Mouse (Mus musculus) spleen, adult 2 months (tissue): ENCODE data around the gene Tcta. TPM values are rescaled to one million over a fixed set of nuclear protein-coding genes. Genes with fewer than 3 reads are reported as not detected.
A peak's percentile ranks its signal among the peaks of the same experiment; 100 is the strongest.

Experiments used
- DNase-seq, 2 experiments: peaks; one replicate each; pipeline versions ENCODE4 v3.0.0 to v3.0.0-alpha.2; 2012 to 2021; ENCODE audit warnings: low spot score in 2 of 2, low read depth in 1 of 2
- H3K27ac ChIP-seq: fragments of 200-500 bp; 2 replicates; pipeline ENCODE4 v1.5.1; 2012; ENCODE audit warnings: low read length, inconsistent platforms; ENCODE audit not compliant: insufficient read depth
- H3K27me3 ChIP-seq: fragments of 200-500 bp; 2 replicates; pipeline ENCODE4 v1.6.1; 2012; ENCODE audit warnings: mild to moderate bottlenecking, moderate library complexity, low read length, inconsistent platforms; ENCODE audit not compliant: control insufficient read depth, insufficient read depth
- H3K36me3 ChIP-seq: fragments of 200-500 bp; 2 replicates; pipeline ENCODE4 v1.6.1; 2012; ENCODE audit warnings: mild to moderate bottlenecking, low read length, inconsistent platforms; ENCODE audit not compliant: control insufficient read depth, insufficient read depth
- H3K4me1 ChIP-seq: fragments of 200-500 bp; 2 replicates; pipeline ENCODE4 v1.6.1; 2011; ENCODE audit warnings: inconsistent platforms; ENCODE audit not compliant: control insufficient read depth, insufficient read depth, insufficient read length
- H3K4me3 ChIP-seq: fragments of 200-500 bp; 2 replicates; pipeline ENCODE4 v1.5.1; 2011; ENCODE audit warnings: mild to moderate bottlenecking, inconsistent platforms; ENCODE audit not compliant: insufficient read depth, insufficient read length; ENCODE audit errors: extremely low read depth
- CTCF ChIP-seq: fragments of 200-500 bp; IDR thresholded peaks from 2 replicates; pipeline ENCODE4 v1.5.1; 2011; ENCODE audit warnings: mild to moderate bottlenecking, inconsistent platforms; ENCODE audit not compliant: insufficient read depth, insufficient read length, insufficient replicate concordance; ENCODE audit errors: extremely low read depth
- POLR2A ChIP-seq: fragments of 200-500 bp; IDR thresholded peaks from 2 replicates; pipeline ENCODE4 v1.6.1; 2011; ENCODE audit warnings: low read depth, low read length, inconsistent platforms
- WGBS: fragments of 180-500 bp; shearing (Covaris S2); methylation state at CpG from one replicate; pipeline ENCODE4 v1.1.7; 2018; 5-methylcytosine and 5-hydroxymethylcytosine counted together
- polyA plus RNA-seq: library from polyadenylated mRNA; depleted of rRNA; stranded (reverse); fragments of >200 nt; gene quantifications from 2 replicates; pipeline ENCODE4 v1.2.3, GENCODE M21; 2012; rRNA removed

Tcta gene
- polyA plus RNA-seq, 1 experiment, result 17.9 TPM

DNA sequence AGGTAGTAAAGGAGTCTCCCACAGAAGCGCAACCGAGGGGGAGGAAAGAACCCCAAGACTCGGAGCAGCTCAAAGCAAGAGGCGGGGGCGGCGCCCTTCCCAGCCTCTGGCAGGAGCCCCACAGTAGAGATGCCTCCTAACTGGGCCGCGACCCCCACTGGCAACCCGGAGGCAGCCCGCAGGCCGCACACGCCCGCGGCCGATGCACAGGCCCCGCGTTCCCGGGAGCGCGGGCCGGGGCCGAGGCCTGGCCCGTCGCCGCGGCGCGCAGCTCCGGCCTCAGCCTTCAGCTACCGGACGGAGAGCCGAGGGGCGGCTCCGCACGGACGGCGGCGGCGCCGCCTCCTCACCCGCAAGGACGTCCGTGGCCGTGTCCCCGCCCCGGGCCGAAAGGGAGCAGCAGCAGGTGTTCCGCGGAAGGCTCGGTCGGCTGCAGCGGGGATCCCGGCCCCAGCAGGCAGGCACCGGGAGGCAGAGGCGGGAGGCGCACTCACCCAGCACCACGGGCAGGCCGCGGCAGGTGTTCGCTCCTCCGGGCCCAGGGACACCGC is 42.8 kb downstream of the Tcta start:
- Histone ChIP-seq H3K4me3 (peak overlapping the region; percentile 70), H3K36me3 (no peaks in the 10 kb centered on the region), H3K4me1 (peaks cover 7% of the 10 kb centered on the region), H3K27ac (peak overlapping the region; percentile 68), H3K27me3 (no peaks in the 10 kb centered on the region)
- WGBS, result under 1% methylated on average over 54 of the region's 62 CpGs
- peak in 1 of 2 experiments; percentile 64 for DNase-seq
- no peak for TF ChIP-seq POLR2A
- TF ChIP-seq CTCF, result no peak

DNA sequence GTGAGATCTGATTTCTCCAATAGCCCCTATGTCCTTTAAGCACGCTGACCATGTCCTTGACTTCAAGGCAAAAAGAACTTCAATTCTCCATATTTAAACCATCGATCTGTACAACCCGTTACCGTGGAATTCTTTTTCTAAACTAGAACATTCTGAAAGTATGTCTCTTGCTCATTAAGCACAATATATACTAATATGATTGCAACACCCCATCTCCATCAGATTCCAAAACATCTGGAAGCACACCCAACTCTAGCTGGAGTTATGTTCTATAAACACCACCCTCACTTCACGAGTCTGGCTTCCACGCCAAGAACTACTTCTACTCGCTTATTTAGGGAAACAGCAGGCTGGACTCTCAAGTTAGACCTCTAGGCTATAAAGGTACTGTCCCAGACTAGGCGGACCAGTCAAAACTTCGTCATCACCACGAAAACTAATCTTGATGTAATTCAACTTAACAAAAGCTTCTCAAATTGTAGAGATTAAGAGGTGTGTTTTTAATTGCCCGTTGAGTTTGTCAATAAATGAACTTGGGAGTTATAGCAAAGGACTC is 43.4 kb downstream of the Tcta start:
- Histone ChIP-seq H3K27me3 (no peaks in the 10 kb centered on the region), H3K27ac (no peak overlapping the region), H3K4me1 (peaks cover 7% of the 10 kb centered on the region), H3K4me3 (peak overlapping the region; percentile 70), H3K36me3 (no peaks in the 10 kb centered on the region)
- WGBS, result 70% methylated on average over 11 of the region's 11 CpGs
- DNase-seq, result no peak
- TF ChIP-seq POLR2A (no peak), CTCF (no peak)

DNA sequence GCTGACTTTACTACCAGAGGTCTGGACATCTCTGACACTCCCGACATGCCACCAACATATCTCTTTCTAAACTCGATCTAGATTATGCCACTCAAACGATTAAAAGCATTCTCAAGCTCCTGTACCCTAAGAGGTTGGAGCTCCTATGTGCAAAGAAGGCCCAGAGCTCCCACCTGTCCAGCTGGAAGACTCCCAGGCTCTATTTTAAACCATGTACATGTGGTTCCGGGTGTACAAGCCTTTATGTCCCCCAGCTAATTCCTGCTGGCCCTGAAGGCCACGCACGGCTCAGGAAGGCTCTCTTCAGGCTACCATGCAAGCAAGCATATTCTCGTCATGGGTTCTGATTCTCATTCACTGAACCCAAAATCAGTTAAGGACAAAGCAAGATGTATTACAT is 44.1 kb downstream of the Tcta start:
- Histone ChIP-seq H3K4me3 (no peak overlapping the region), H3K27me3 (no peaks in the 10 kb centered on the region), H3K27ac (no peak overlapping the region), H3K36me3 (no peaks in the 10 kb centered on the region), H3K4me1 (peaks cover 7% of the 10 kb centered on the region)
- TF ChIP-seq CTCF (no peak), POLR2A (no peak)
- 87% methylated on average over 7 of the region's 7 CpGs for WGBS
- DNase-seq, result no peak

DNA sequence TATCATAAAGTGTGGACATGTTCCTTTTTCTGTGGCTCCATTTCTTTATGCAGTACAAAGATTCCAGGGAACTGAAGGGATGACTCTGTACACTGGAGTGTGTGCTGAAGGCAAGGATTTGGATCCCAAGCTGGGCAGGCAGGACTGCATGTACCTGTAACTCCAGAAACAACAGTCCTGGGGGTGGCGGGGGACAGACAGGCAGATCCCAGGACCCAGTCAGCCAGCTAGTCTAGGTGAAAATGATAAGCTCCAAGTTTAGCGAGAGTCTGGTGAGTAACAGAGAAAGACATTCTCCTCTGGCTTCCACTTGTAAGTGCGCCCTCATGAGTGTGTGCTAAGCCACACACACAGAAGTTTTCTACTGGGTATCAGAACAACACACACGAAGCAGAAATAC is 45.4 kb downstream of the Tcta start:
- WGBS, result 84% methylated on average over 4 of the region's 4 CpGs
- Histone ChIP-seq H3K27me3 (no peaks in the 10 kb centered on the region), H3K27ac (no peak overlapping the region), H3K4me3 (no peak overlapping the region), H3K4me1 (no peaks in the 10 kb centered on the region; the same call in none of the 2 replicates), H3K36me3 (no peaks in the 10 kb centered on the region)
- no peak for DNase-seq
- no peak for TF ChIP-seq POLR2A
- no peak for TF ChIP-seq CTCF

Other genes starting within 250 kb of the Tcta start
- gene Mst1, start 225.7 kb downstream of the Tcta start, polyA plus RNA-seq, result 1.5 and 1.6 TPM in 2 replicates
- gene Rnf123, start 222.8 kb downstream of the Tcta start, polyA plus RNA-seq, result 213 and 224 TPM in 2 replicates
- 136 and 157 TPM in 2 replicates for gene Apeh, start 211.6 kb downstream of the Tcta start, polyA plus RNA-seq
- gene Bsn, start 115.8 kb downstream of the Tcta start, polyA plus RNA-seq, result 0.57 and 0.67 TPM in 2 replicates
- 15.5 and 17.2 TPM in 2 replicates for gene Dag1, start 42.2 kb downstream of the Tcta start, polyA plus RNA-seq
- 4.2 and 4.6 TPM in 2 replicates for gene Nicn1, start 15.7 kb downstream of the Tcta start, polyA plus RNA-seq
- 1.7 and 3.1 TPM in 2 replicates for gene Amt, start 9.3 kb downstream of the Tcta start, polyA plus RNA-seq
- 89.7 and 90.3 TPM in 2 replicates for gene Rhoa, start within 50 bp of the Tcta start, polyA plus RNA-seq
- gene Gpx1, start 32.7 kb upstream of the Tcta start, polyA plus RNA-seq, result 2,084 and 2,100 TPM in 2 replicates
- gene Usp4, start 41.7 kb upstream of the Tcta start, polyA plus RNA-seq, result 63.2 and 68.6 TPM in 2 replicates
- 0.49 and 0.63 TPM in 2 replicates for gene 1700102P08Rik, start 86.6 kb upstream of the Tcta start, polyA plus RNA-seq
- gene Ccdc36, start 122.3 kb upstream of the Tcta start, polyA plus RNA-seq, result 0.05 TPM in 1 of 2 replicates, not detected in the other
- not detected in 2 replicates for gene BC048562, start 130.3 kb upstream of the Tcta start, polyA plus RNA-seq
- gene Ccdc71, start 154.4 kb upstream of the Tcta start, polyA plus RNA-seq, result 16.5 and 21.3 TPM in 2 replicates
- gene Klhdc8b, start 155.4 kb upstream of the Tcta start, polyA plus RNA-seq, result 22.2 and 23.7 TPM in 2 replicates
- gene Lamb2, start 173.6 kb upstream of the Tcta start, polyA plus RNA-seq, result 40.5 and 41.9 TPM in 2 replicates
- gene Usp19, start 184.4 kb upstream of the Tcta start, polyA plus RNA-seq, result 133 and 138 TPM in 2 replicates
- 170 and 211 TPM in 2 replicates for gene Qars, start 201.5 kb upstream of the Tcta start, polyA plus RNA-seq
- 76.7 and 102 TPM in 2 replicates for gene Qrich1, start 210.6 kb upstream of the Tcta start, polyA plus RNA-seq